Mouse (Mus musculus) intestine, postnatal 0 days (tissue): ENCODE results near the gene Cbr2. TPM values are rescaled to one million over a fixed set of nuclear protein-coding genes. Genes with fewer than 3 reads are reported as not detected.
A peak's percentile ranks its signal among the peaks of the same experiment; 100 is the strongest.
"Not testable (repeated sequence)": the region's sequence is repeated elsewhere in the genome, so short reads cannot be mapped to it uniquely, and the experiment has no call there.

Experiments used
- ATAC-seq: fragments of 200-750 bp; cut with Nextera tagmentation; 2 replicates; pipeline ENCODE4 v1.8.0; 2017; ENCODE audit warnings: mild to moderate bottlenecking, moderate TSS enrichment, moderate library complexity
- H3K27ac ChIP-seq: fragments of 300-500 bp; sonication (generic); 2 replicates; pipeline ENCODE4 v1.5.1; 2014; ENCODE audit warnings: mild to moderate bottlenecking, low read depth, low read length, moderate library complexity
- H3K27me3 ChIP-seq: fragments of 300-500 bp; sonication (generic); replicated peaks from 2 replicates; pipeline ENCODE4 v1.6.1; 2014; ENCODE audit warnings: low read length, mixed read lengths; ENCODE audit not compliant: control insufficient read depth, insufficient read depth
- H3K36me3 ChIP-seq: fragments of 300-500 bp; sonication (generic); 2 replicates; pipeline ENCODE4 v1.6.1; 2014; ENCODE audit warnings: mild to moderate bottlenecking, moderate library complexity; ENCODE audit not compliant: control insufficient read depth, insufficient read depth
- H3K4me1 ChIP-seq: fragments of 300-500 bp; sonication (generic); replicated peaks from 2 replicates; pipeline ENCODE4 v1.6.1; 2014; ENCODE audit warnings: antibody characterized with exemption, low read length, mixed read lengths; ENCODE audit not compliant: control insufficient read depth, insufficient read depth
- H3K4me2 ChIP-seq: fragments of 300-500 bp; sonication (generic); replicated peaks from 2 replicates; pipeline ENCODE4 v1.6.1; 2014; ENCODE audit warnings: low read depth, mild to moderate bottlenecking, moderate library complexity
- H3K4me3 ChIP-seq: fragments of 300-500 bp; sonication (generic); 2 replicates; pipeline ENCODE4 v1.5.1; 2014; ENCODE audit warnings: low read depth, low read length
- H3K9ac ChIP-seq: fragments of 300-500 bp; sonication (generic); 2 replicates; pipeline ENCODE4 v1.6.1; 2014; ENCODE audit warnings: mild to moderate bottlenecking, low read depth, low read length
- H3K9me3 ChIP-seq: fragments of 300-500 bp; sonication (generic); 2 replicates; pipeline ENCODE4 v1.6.1; 2016; ENCODE audit warnings: mixed run types; ENCODE audit not compliant: control insufficient read depth
- CTCF ChIP-seq: sonication (generic); IDR thresholded peaks from 2 replicates; pipeline ENCODE4 v1.5.1; 2016; ENCODE audit warnings: low read depth, mild to moderate bottlenecking, control low read depth, antibody characterized with exemption, moderate library complexity
- WGBS: fragments of 180-500 bp; shearing (Covaris S2); extraction: QIAGEN DNeasy Blood & Tissue Kit; methylation state at CpG from one replicate; pipeline ENCODE4 v1.1.7; 2014; 5-methylcytosine and 5-hydroxymethylcytosine counted together
- polyA plus RNA-seq: library from polyadenylated mRNA; unstranded; fragments of >200 nt; fragmentation: Nextera tagmentation; extraction: Ambion mirVana; gene quantifications from 2 replicates; pipeline ENCODE4 v1.2.1, GENCODE M21; 2015

Cbr2 gene
- polyA plus RNA-seq, 1 experiment from 2014 or later: 1.6 TPM

GRCm38 (mm10) chr11:120772749-120773148, 40.8 kb upstream of the Cbr2 start:
- 83% methylated on average over 3 of the region's 3 CpGs for WGBS
- ATAC-seq: no peak
- H3K36me3 ChIP-seq: no peaks in the 10 kb centered on the region
- H3K9me3 ChIP-seq: no peaks in the 10 kb centered on the region
- TF ChIP-seq CTCF: no peak
- H3K27me3 ChIP-seq: no peaks in the 10 kb centered on the region
- H3K4me2 ChIP-seq: no peak overlapping the region
- no peak overlapping the region for H3K9ac ChIP-seq
- no peak overlapping the region for H3K4me3 ChIP-seq
- no peak overlapping the region for H3K27ac ChIP-seq
- H3K4me1 ChIP-seq: 0 out of 2 replicates have a peak, but pooled peaks cover 6% of the 10 kb centered on the region

GRCm38 (mm10) chr11:120768206-120768605, 36.3 kb upstream of the Cbr2 start:
- Histone ChIP-seq H3K4me1 (0 out of 2 replicates have a peak, but pooled peaks cover 6% of the 10 kb centered on the region), H3K36me3 (no peaks in the 10 kb centered on the region), H3K27me3 (no peaks in the 10 kb centered on the region), H3K9me3 (no peaks in the 10 kb centered on the region), H3K4me3 (no peak overlapping the region), H3K4me2 (no peak overlapping the region), H3K27ac (peak overlapping the region; percentile 46), H3K9ac (no peak overlapping the region)
- 53% methylated on average over 1 of the region's 1 CpGs for whole genome bisulfite sequencing
- no peak for TF ChIP-seq CTCF
- peak; percentile 84 for ATAC-seq

DNA sequence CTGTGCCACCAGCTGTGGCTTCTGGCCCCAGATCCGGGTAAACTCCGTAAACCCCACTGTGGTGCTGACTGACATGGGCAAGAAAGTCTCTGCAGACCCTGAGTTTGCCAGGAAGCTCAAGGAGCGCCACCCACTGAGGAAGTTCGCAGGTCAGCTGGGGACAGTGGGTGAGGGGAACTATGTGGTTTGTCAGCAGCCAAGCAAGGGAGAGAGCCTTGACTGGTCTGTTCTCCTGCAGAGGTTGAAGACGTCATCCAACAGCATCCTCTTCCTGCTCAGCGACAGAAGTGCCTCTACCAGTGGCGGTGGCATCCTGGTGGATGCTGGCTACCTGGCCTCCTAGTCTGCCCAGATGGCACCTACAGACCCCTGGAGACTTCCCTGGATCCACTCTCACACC, 35.1 kb upstream of the Cbr2 start:
- H3K27ac ChIP-seq, H3K27me3 ChIP-seq, H3K9ac ChIP-seq, H3K4me3 ChIP-seq, H3K9me3 ChIP-seq, ATAC-seq, H3K36me3 ChIP-seq, H3K4me1 ChIP-seq, H3K4me2 ChIP-seq: not testable (repeated sequence)
- WGBS: 72% methylated on average over 3 of the region's 7 CpGs

GRCm38 (mm10) chr11:120763121-120763999, 31.4 kb upstream of the Cbr2 start:
- not testable (repeated sequence) for H3K4me3 ChIP-seq, H3K4me1 ChIP-seq, H3K36me3 ChIP-seq, H3K9me3 ChIP-seq, H3K27me3 ChIP-seq, H3K9ac ChIP-seq
- Histone ChIP-seq H3K27ac (peak overlapping the region; percentile 92), H3K4me2 (peak overlapping the region; percentile 49)
- peak; percentile 37 for ATAC-seq
- 17% methylated on average over 3 of the region's 23 CpGs for WGBS

DNA sequence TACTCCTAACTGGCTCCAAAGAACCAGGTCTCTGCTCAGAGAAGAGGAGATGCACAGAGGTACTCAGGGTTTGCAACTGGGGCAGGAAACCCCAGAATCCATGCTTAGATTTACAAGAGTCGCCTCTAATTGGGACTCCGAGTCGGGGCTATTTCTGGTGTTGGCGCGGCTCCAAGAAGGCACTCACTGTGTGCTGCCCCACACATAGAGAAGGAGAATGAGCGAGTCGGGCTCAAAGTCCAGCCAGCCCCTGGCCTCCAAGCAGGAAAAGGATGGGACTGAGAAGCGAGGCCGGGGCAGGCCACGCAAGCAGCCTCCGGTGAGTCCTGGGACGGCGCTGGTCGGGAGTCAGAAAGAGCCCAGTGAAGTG, 30.7 kb upstream of the Cbr2 start, which contains the start of gene Hmga1b:
Hmga1b (plus strand) TSS at position 123 of the 370 bp plus-strand sequence.
- H3K27ac ChIP-seq: peak within 1 kb of the TSS; percentile 92
- H3K9ac ChIP-seq: peak within 1 kb of the TSS; percentile 22; the same call in 1 of the 2 replicates
- H3K9me3 ChIP-seq, H3K4me1 ChIP-seq, H3K36me3 ChIP-seq, H3K4me3 ChIP-seq, H3K27me3 ChIP-seq: not testable (repeated sequence)
- ATAC-seq: peak; percentile 91
- H3K4me2 ChIP-seq: peak within 1 kb of the TSS; percentile 49
- WGBS: 6% methylated on average over 13 of the region's 14 CpGs

GRCm38 (mm10) chr11:120761811-120762671, 30.1 kb upstream of the Cbr2 start:
- H3K4me1 ChIP-seq: no peaks in the 10 kb centered on the region
- peak; percentile 46 for TF ChIP-seq CTCF
- H3K27me3 ChIP-seq: no peaks in the 10 kb centered on the region
- H3K27ac ChIP-seq: peak overlapping the region; percentile 92
- no peak overlapping the region for H3K4me3 ChIP-seq
- peak; percentile 90 for ATAC-seq
- peaks cover 3% of the 10 kb centered on the region; the same call in 1 of the 2 replicates for H3K9me3 ChIP-seq
- WGBS: 50% methylated on average over 14 of the region's 14 CpGs
- H3K9ac ChIP-seq: peak overlapping the region; percentile 22; the same call in 1 of the 2 replicates
- no peaks in the 10 kb centered on the region for H3K36me3 ChIP-seq
- H3K4me2 ChIP-seq: peak overlapping the region; percentile 49
